Mouse (Mus musculus) midbrain, embryonic 16.5 days (tissue): Measurements from ENCODE around the gene 4930556J24Rik. TPM values are rescaled to one million over a fixed set of nuclear protein-coding genes. Genes with fewer than 3 reads are reported as not detected.

Source experiments
- ATAC-seq: fragments of 200-750 bp; cut with Nextera tagmentation; 2 replicates; pipeline ENCODE4 v1.8.0; 2017; ENCODE audit warnings: moderate TSS enrichment
- H3K27ac ChIP-seq: fragments of 300-500 bp; sonication (generic); 2 replicates; pipeline ENCODE4 v1.5.1; 2014; ENCODE audit warnings: mild to moderate bottlenecking, low read length, mixed read lengths
- H3K27me3 ChIP-seq: fragments of 300-500 bp; sonication (generic); 2 replicates; pipeline ENCODE4 v1.6.1; 2014; ENCODE audit warnings: low read depth, low read length, mixed read lengths; ENCODE audit not compliant: control insufficient read depth, insufficient read depth
- H3K36me3 ChIP-seq: fragments of 300-500 bp; sonication (generic); 2 replicates; pipeline ENCODE4 v1.6.1; 2014; ENCODE audit warnings: mild to moderate bottlenecking, low read length, moderate library complexity, mixed read lengths; ENCODE audit not compliant: control insufficient read depth, insufficient read depth
- H3K4me1 ChIP-seq: fragments of 300-500 bp; sonication (generic); 2 replicates; pipeline ENCODE4 v1.6.1; 2014; ENCODE audit warnings: mild to moderate bottlenecking, low read length, mixed read lengths; ENCODE audit not compliant: control insufficient read depth, insufficient read depth
- H3K4me2 ChIP-seq: fragments of 300-500 bp; sonication (generic); 2 replicates; pipeline ENCODE4 v1.6.1; 2014; ENCODE audit warnings: mild to moderate bottlenecking, low read length, mixed read lengths
- H3K4me3 ChIP-seq: fragments of 300-500 bp; sonication (generic); 2 replicates; pipeline ENCODE4 v1.5.1; 2014; ENCODE audit warnings: low read depth, mild to moderate bottlenecking, low read length, moderate library complexity, mixed read lengths
- H3K9ac ChIP-seq: fragments of 300-500 bp; sonication (generic); 2 replicates; pipeline ENCODE4 v1.6.1; 2014; ENCODE audit warnings: low read depth, low read length, mixed read lengths
- H3K9me3 ChIP-seq: fragments of 300-500 bp; sonication (generic); replicated peaks from 2 replicates; pipeline ENCODE4 v1.6.1; 2014; ENCODE audit warnings: mild to moderate bottlenecking, low read length, mixed read lengths; ENCODE audit not compliant: control insufficient read depth, poor library complexity, severe bottlenecking
- WGBS: fragments of 180-500 bp; shearing (Covaris S2); extraction: QIAGEN DNeasy Blood & Tissue Kit; methylation state at CpG from one replicate; pipeline ENCODE4 v1.1.7; 2014; 5-methylcytosine and 5-hydroxymethylcytosine counted together
- polyA plus RNA-seq: library from polyadenylated mRNA; unstranded; fragments of >200 nt; fragmentation: Nextera tagmentation; extraction: Ambion mirVana; gene quantifications from 2 replicates; pipeline ENCODE4 v1.2.1, GENCODE M21; 2015

The 4930556J24Rik gene
- polyA plus RNA-seq, 1 experiment from 2014 or later = 0.25 TPM

DNA sequence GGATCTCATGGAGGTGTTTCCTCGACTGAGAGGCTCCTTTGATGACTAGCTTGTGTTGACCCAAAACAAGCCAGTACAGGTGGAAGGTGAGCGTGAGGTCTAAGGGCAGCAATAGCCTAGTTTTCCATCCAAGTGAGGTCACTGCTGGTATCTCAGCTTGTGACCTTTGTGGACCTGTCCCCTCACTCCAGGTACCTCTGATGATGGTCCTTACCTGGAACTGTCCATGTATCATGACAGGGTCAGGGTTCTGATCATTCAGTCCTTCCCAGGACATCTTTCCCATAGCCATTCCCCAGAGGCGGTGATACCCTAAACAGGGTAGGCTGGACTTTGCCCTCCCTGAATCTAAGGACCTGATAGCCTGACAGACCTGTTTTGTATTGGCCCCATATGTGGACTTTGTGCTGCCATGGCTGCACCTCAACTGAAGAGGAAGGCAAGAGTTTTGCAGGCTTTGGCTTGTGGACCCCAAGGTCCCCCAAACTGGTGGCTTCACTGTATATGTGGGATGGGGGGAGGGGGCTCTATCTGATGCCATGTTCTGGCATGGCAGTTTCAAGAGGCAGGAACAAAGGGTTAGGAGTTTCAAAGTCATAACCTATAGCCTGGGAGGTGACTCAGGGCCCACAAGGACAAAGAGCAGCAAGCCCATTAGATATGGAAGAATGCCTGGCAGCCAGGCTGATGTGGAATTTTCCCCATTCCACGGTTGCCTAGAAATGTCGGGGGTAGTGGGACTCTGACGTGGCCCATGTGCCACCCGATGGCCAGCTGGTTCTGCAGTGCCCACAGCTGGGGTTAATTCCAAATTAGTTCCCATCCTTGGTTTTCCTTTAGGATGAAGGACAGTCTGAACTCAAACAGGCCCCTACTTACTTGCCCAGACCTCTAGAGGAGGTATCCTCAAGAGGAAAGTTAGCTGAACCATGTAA, 6.0 kb upstream of the 4930556J24Rik start:
- H3K4me3 ChIP-seq = no peak overlapping the region
- no peak for ATAC-seq

DNA sequence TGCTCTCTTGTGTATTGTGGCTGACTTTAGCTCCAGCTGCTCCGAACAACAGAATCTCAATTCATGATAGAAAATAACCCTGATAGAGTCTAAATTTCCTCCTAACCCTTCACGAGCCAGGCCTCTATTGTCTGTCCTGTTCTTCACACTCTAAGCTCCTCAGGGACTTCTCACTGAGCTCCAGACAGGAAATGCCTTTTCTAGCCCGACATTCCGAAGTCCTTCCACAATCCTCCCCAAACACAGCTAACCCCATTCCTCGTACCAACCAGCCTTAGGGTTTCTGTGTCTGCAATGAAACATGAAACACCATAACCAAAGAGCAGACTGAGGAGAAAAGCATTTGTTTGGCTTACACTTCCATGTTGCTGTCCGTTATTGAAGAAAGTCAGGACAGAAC, 5.0 kb upstream of the 4930556J24Rik start:
- H3K9me3 ChIP-seq = no peaks in the 10 kb centered on the region
- WGBS = 86% methylated on average over 6 of the region's 6 CpGs
- H3K4me1 ChIP-seq = peaks cover 5% of the 10 kb centered on the region
- no peak overlapping the region for H3K9ac ChIP-seq
- H3K4me2 ChIP-seq = no peak overlapping the region
- no peak overlapping the region for H3K27ac ChIP-seq
- ATAC-seq = no peak
- no peak overlapping the region for H3K4me3 ChIP-seq
- H3K27me3 ChIP-seq = peaks cover 3% of the 10 kb centered on the region; the same call in 1 of the 2 replicates
- peaks cover 21% of the 10 kb centered on the region for H3K36me3 ChIP-seq

More for the DNA sequence above, 6.0 kb upstream of the 4930556J24Rik start:
- peaks cover 5% of the 10 kb centered on the region for H3K4me1 ChIP-seq
- H3K27ac ChIP-seq = no peak overlapping the region
- no peak overlapping the region for H3K9ac ChIP-seq
- no peaks in the 10 kb centered on the region for H3K9me3 ChIP-seq
- peaks cover 13% of the 10 kb centered on the region; the same call in 1 of the 2 replicates for H3K36me3 ChIP-seq
- peaks cover 3% of the 10 kb centered on the region; the same call in 1 of the 2 replicates for H3K27me3 ChIP-seq
- 65% methylated on average over 7 of the region's 7 CpGs for WGBS
- no peak overlapping the region; the same call in 1 of the 2 replicates for H3K4me2 ChIP-seq

DNA sequence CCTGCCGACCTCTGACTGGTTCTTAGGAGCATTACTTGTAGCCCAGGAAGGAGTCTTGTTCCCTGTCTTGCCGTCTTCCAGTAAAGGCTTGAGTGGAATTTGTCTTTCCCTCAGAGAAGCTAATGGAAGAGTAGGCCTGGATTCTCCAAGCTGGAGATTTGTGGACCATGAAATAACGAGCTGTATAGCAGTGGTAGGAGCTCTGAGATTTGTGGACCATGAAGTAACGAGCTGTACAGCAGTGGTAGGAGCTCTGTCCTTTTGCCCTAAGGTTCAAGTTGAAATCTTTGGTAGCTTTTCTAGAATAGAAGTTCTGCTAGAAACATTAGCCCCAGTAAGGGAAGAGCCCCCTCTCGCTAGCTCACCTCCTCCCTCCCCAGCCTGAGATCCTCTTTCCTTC, 1.8 kb upstream of the 4930556J24Rik start:
- H3K27me3 ChIP-seq = no peaks in the 10 kb centered on the region
- no peaks in the 10 kb centered on the region for H3K9me3 ChIP-seq
- WGBS = 92% methylated on average over 5 of the region's 5 CpGs
- no peak overlapping the region for H3K4me3 ChIP-seq
- H3K4me1 ChIP-seq = peaks cover 3% of the 10 kb centered on the region; the same call in 1 of the 2 replicates
- H3K36me3 ChIP-seq = peaks cover 39% of the 10 kb centered on the region
- no peak for ATAC-seq
- no peak overlapping the region for H3K27ac ChIP-seq
- no peak overlapping the region for H3K4me2 ChIP-seq
- no peak overlapping the region for H3K9ac ChIP-seq

DNA sequence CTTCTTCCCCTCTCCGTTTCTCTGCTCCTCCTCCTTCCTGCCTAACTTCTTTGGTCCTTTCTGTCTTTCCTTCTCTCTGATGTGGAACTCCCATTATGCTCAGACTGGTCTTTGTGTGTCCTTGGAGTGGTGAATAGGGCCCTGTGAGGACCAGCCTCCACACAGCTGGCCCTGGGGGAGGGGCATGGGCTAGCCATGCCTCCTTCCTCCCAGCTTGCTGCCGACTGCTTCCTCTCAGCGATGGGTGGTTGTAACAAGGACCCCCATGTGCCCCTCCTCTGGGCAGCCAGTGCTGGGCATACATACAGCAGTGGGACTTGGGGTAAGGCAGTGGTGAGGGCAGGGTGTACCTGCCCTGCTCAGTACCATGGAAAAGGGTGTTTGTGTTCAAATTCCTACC, 2.3 kb downstream of the 4930556J24Rik start:
- H3K9ac ChIP-seq = no peak overlapping the region
- H3K4me3 ChIP-seq = no peak overlapping the region
- H3K36me3 ChIP-seq = peaks cover 49% of the 10 kb centered on the region
- no peaks in the 10 kb centered on the region for H3K27me3 ChIP-seq
- H3K4me1 ChIP-seq = no peaks in the 10 kb centered on the region
- no peaks in the 10 kb centered on the region for H3K9me3 ChIP-seq
- no peak overlapping the region for H3K27ac ChIP-seq
- ATAC-seq = no peak
- WGBS = 50% methylated on average over 3 of the region's 3 CpGs
- no peak overlapping the region for H3K4me2 ChIP-seq

DNA sequence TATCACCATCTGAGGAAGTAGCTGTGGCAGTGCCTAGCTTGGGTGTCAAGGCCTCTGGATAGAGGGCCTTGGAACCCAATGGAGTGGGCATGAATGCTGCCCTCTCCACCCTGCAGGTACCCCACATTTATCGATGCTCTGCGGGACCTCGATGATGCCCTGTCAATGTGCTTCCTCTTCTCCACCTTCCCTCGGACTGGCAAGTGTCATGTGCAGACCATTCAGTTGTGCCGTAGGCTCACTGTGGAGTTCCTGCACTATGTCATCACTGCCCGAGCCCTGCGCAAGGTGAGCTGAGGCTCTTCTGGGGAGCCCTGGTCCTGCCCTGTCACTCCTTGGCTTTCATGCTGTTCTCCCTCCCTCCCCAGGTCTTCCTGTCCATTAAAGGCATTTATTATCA, 3.5 kb downstream of the 4930556J24Rik start:
- Histone ChIP-seq H3K4me1 (no peaks in the 10 kb centered on the region), H3K4me3 (no peak overlapping the region), H3K27me3 (no peaks in the 10 kb centered on the region), H3K36me3 (peaks cover 42% of the 10 kb centered on the region), H3K27ac (no peak overlapping the region), H3K9ac (no peak overlapping the region), H3K4me2 (no peak overlapping the region), H3K9me3 (no peaks in the 10 kb centered on the region)
- ATAC-seq = no peak
- WGBS = 96% methylated on average over 7 of the region's 7 CpGs

DNA sequence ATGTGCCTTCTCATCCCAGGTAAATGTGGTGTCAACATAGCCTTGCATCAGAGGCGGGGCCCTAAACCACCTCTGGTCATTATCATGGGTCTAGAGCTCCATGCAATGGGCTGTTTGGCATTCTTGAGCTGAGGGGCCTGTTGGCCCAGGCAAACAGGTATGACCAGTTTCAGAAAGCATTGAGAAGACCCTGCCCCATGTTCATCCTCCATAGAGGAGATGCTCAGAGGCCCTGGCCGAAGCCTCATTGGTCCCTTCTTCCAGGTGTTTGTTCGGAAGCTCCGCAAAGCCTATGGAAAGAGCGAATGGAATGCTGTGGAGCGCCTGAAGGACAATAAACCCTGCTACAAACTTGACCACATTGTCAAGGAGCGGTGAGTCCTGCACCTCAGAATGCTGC, 6.2 kb downstream of the 4930556J24Rik start:
- Histone ChIP-seq H3K4me1 (peaks cover 2% of the 10 kb centered on the region; the same call in 1 of the 2 replicates), H3K27ac (no peak overlapping the region), H3K36me3 (peaks cover 18% of the 10 kb centered on the region), H3K27me3 (no peaks in the 10 kb centered on the region), H3K9me3 (no peaks in the 10 kb centered on the region), H3K4me3 (no peak overlapping the region), H3K9ac (no peak overlapping the region), H3K4me2 (no peak overlapping the region)
- no peak for ATAC-seq
- WGBS = 96% methylated on average over 7 of the region's 7 CpGs

DNA sequence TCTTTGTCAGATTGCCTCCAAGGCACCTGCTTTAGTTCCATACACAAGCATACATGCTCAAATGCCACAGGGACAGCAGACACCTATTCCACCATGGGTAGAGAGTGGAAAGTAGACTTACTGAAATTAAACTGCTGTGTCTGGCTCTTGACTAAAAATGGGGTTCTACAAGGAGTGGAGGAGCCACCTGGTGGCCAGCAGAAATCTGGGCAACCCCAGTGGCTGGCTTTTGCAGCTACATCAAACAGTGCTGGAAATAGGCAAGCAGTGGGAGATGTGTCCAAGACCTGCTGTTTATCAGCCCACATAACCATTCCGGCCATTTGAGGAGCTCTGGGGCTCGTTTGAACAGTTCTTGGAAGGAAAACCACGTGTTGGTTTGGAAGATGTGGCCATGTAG, 6.7 kb downstream of the 4930556J24Rik start:
- Histone ChIP-seq H3K4me2 (no peak overlapping the region), H3K9me3 (no peaks in the 10 kb centered on the region), H3K4me3 (no peak overlapping the region), H3K9ac (no peak overlapping the region), H3K27ac (no peak overlapping the region), H3K36me3 (peaks cover 16% of the 10 kb centered on the region), H3K27me3 (no peaks in the 10 kb centered on the region), H3K4me1 (peaks cover 7% of the 10 kb centered on the region)
- ATAC-seq = no peak
- 86% methylated on average over 3 of the region's 3 CpGs for WGBS

DNA sequence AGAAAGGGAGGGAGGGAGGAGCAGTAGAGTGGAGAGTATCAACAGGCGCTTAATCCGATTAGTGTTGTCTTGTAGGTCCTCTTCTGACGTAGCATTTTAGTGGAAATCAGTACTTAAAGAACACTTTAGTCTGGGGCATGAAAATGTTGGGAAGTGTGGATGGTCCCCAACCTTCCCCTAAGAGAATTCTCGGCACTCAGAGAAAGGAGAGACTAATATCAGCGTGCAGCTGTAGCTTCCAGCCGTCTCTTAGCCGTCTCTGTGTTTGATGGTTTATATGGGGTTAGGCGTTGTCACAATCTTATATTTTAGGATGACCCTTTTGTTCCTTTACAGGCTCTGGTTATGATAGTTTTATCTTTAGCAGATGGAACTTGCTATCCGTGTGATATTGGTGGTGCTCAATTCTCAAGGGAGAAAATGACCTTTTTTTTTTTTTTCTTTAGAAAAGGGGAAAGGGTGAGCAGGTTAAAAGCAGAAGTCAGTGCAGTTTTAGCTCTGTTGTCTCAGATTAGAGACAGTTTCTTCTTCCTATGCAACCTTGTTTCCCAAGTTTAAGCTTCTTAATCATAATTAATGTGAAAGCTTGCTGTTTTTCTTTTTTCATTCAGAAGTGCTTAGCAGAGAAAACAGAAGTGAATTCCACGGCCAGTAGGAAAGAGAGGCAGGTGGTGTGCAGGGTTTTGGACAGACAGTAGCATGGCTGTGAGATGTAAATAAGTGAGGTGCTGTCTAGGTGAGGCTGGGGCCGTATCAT, 12.0 kb downstream of the 4930556J24Rik start:
- no peak for ATAC-seq
- Histone ChIP-seq H3K4me1 (peaks cover 13% of the 10 kb centered on the region), H3K36me3 (no peaks in the 10 kb centered on the region), H3K4me3 (peak overlapping the region; percentile 65), H3K9ac (peak overlapping the region; percentile 68), H3K27ac (no peak overlapping the region), H3K4me2 (peak overlapping the region; percentile 85), H3K9me3 (no peaks in the 10 kb centered on the region), H3K27me3 (no peaks in the 10 kb centered on the region)
- 17% methylated on average over 11 of the region's 11 CpGs for WGBS
